Mouse (Mus musculus): ENCODE measurements at regions not wholly inside any gene's neighbourhood (a gene's known extent, or its start where the extent isn't known, plus 50 kb on each side); places are given as distances from the start of the nearest gene placed in this dataset.

DNA sequence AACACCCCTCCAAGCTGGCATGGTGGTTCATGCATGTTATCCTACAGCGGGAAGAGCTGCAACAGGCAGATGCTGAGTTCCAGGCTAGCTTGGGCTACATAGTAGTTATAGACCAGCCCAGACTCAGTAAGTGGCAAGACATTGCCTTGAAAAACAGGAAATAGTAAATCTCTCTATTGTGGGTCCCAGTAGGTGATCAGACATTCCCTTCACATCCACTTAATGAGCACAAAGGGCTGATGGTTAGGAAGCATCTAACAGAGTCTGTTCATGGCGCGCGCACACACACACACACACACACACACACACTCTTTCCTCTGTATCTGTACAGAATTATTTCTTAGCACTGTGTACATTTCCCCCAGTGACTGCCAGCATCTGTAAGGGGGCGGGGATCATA, 64.0 kb upstream of the Map1b start:
- H3K4me1 ChIP-seq (ENCODE audit: control insufficient read depth, insufficient read depth, low read length), result no peaks in the 10 kb centered on the region
- WGBS, result 95% methylated on average over 5 of the region's 5 CpGs
- H3K4me3 ChIP-seq (ENCODE audit: low read depth, low read length), result no peak overlapping the region
- no peak overlapping the region for H3K9ac ChIP-seq (replicated peaks; ENCODE audit: low read length)
- H3K4me2 ChIP-seq (ENCODE audit: low read depth, low read length), result no peak overlapping the region
- no peaks in the 10 kb centered on the region for H3K27me3 ChIP-seq (ENCODE audit: control insufficient read depth, insufficient read depth, low read length)
- no peak for DNase-seq (ENCODE audit: low spot score)
- ATAC-seq (replicated peaks; ENCODE audit: insufficient number of reproducible peaks, low FRiP score, low TSS enrichment, low read depth), result no peak
- no peaks in the 10 kb centered on the region for H3K36me3 ChIP-seq (replicated peaks; ENCODE audit: control insufficient read depth, insufficient read depth, low read depth, low read length)
- H3K27ac ChIP-seq (replicated peaks; ENCODE audit: low read depth, low read length), result no peak overlapping the region
- H3K9me3 ChIP-seq (replicated peaks; ENCODE audit: control insufficient read depth, low read length), result no peaks in the 10 kb centered on the region

DNA sequence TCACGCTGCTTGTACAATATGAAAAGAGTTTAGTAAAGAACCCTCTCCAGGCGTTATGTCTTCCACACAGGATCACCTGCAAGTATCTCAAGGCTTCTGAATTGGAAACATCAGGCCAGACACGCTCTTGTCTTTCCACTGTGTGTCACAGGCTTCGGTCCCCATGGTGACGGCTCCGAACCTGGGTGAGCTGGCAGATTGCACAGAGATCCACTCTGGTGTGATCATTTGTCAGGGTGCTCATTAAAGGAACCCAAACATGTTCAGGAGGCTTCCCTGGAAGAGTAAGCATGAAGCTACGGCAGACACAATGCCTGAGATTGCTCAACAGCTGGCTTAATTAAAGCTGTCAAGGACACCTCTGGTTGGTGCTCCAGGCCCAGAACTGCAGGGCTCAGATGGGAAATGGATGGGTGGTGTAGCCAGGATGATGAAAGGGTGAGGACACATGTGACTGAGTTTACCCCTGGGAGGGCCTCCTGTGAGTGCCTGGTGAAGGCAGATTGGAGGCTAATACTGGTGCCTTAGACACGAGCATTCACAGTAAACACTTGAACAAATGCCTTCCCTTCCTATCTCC, 63.3 kb upstream of the Map1b start:
- ATAC-seq (replicated peaks; ENCODE audit: insufficient number of reproducible peaks, low FRiP score, low TSS enrichment, low read depth) (no peak), DNase-seq (ENCODE audit: low spot score) (no peak)
- Histone ChIP-seq H3K27ac (replicated peaks; ENCODE audit: low read depth, low read length) (no peak overlapping the region), H3K36me3 (replicated peaks; ENCODE audit: control insufficient read depth, insufficient read depth, low read depth, low read length) (no peaks in the 10 kb centered on the region), H3K9ac (replicated peaks; ENCODE audit: low read length) (no peak overlapping the region), H3K4me3 (ENCODE audit: low read depth, low read length) (no peak overlapping the region), H3K4me2 (ENCODE audit: low read depth, low read length) (no peak overlapping the region), H3K27me3 (ENCODE audit: control insufficient read depth, insufficient read depth, low read length) (no peaks in the 10 kb centered on the region), H3K9me3 (replicated peaks; ENCODE audit: control insufficient read depth, low read length) (no peaks in the 10 kb centered on the region), H3K4me1 (ENCODE audit: control insufficient read depth, insufficient read depth, low read length) (no peaks in the 10 kb centered on the region)
- 73% methylated on average over 8 of the region's 8 CpGs for WGBS

- H3K27me3 ChIP-seq (ENCODE audit: control insufficient read depth, insufficient read depth, low read length), result no peaks in the 10 kb centered on the region
- H3K9me3 ChIP-seq (replicated peaks; ENCODE audit: control insufficient read depth, low read length), result no peaks in the 10 kb centered on the region
- no peak overlapping the region for H3K27ac ChIP-seq (replicated peaks; ENCODE audit: low read depth, low read length)
- no peaks in the 10 kb centered on the region for H3K4me1 ChIP-seq (ENCODE audit: control insufficient read depth, insufficient read depth, low read length)
- H3K4me3 ChIP-seq (ENCODE audit: low read depth, low read length), result no peak overlapping the region
- H3K36me3 ChIP-seq (replicated peaks; ENCODE audit: control insufficient read depth, insufficient read depth, low read depth, low read length), result no peaks in the 10 kb centered on the region
- no peak overlapping the region for H3K9ac ChIP-seq (replicated peaks; ENCODE audit: low read length)
- DNase-seq (ENCODE audit: low spot score) (no peak), ATAC-seq (replicated peaks; ENCODE audit: insufficient number of reproducible peaks, low FRiP score, low TSS enrichment, low read depth) (no peak)
- H3K4me2 ChIP-seq (ENCODE audit: low read depth, low read length), result no peak overlapping the region
- WGBS, result 85% methylated on average over 4 of the region's 4 CpGs
These were observed 61.3 kb upstream of the Map1b start for GRCm38 (mm10) chr13:99577686-99578085.

DNA sequence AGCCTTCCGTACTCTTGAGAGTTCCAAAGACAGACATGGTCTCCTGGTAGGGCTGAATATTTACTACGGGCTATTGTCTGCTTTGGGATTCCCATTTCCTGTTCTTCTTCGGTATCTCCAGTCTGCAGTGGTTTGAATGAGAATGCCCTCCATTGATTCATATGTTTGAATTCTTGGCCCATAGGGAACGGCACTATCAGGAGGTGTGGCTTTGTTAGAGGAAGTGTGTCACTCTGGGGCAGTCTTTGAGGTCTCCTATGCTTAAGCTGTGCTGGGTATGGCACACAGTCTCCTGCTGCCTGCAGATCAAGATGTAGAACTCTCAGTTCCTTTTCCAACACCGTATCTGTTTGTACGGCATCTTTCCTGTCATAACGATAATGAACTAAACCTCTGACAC, 56.7 kb upstream of the Map1b start:
- H3K27ac ChIP-seq (replicated peaks; ENCODE audit: low read depth, low read length), result no peak overlapping the region
- H3K4me1 ChIP-seq (ENCODE audit: control insufficient read depth, insufficient read depth, low read length), result no peaks in the 10 kb centered on the region
- 87% methylated on average over 7 of the region's 7 CpGs for WGBS
- no peak overlapping the region for H3K9ac ChIP-seq (replicated peaks; ENCODE audit: low read length)
- H3K4me3 ChIP-seq (ENCODE audit: low read depth, low read length), result no peak overlapping the region
- no peaks in the 10 kb centered on the region for H3K36me3 ChIP-seq (replicated peaks; ENCODE audit: control insufficient read depth, insufficient read depth, low read depth, low read length)
- H3K9me3 ChIP-seq (replicated peaks; ENCODE audit: control insufficient read depth, low read length), result no peaks in the 10 kb centered on the region
- DNase-seq (ENCODE audit: low spot score), result no peak
- no peaks in the 10 kb centered on the region for H3K27me3 ChIP-seq (ENCODE audit: control insufficient read depth, insufficient read depth, low read length)
- no peak for ATAC-seq (replicated peaks; ENCODE audit: insufficient number of reproducible peaks, low FRiP score, low TSS enrichment, low read depth)
- H3K4me2 ChIP-seq (ENCODE audit: low read depth, low read length), result no peak overlapping the region

DNA sequence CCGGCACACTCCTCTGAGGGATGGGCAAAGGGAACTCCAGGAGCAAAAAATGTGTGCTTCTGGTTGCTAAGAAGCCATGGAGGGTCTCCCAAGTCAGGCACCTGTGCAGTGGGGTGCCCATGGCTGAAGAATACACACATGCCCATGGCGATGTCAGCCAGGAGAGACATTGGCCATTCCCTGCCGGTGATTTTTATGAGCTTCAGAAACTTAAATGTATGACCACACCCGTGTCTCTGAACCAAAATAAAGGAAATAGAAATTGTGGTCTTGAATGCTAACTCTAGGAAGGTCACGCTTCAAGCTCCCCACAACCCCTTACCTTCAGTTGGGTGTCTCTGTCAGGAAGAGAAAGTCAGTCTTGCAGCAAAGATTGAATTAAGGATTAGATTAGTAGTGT, 56.0 kb upstream of the Map1b start:
- H3K36me3 ChIP-seq (replicated peaks; ENCODE audit: control insufficient read depth, insufficient read depth, low read depth, low read length), result no peaks in the 10 kb centered on the region
- WGBS, result 90% methylated on average over 5 of the region's 5 CpGs
- ATAC-seq (replicated peaks; ENCODE audit: insufficient number of reproducible peaks, low FRiP score, low TSS enrichment, low read depth), result no peak

More for the DNA sequence above, 56.0 kb upstream of the Map1b start:
- Histone ChIP-seq H3K4me3 (ENCODE audit: low read depth, low read length) (no peak overlapping the region), H3K9me3 (replicated peaks; ENCODE audit: control insufficient read depth, low read length) (no peaks in the 10 kb centered on the region), H3K27ac (replicated peaks; ENCODE audit: low read depth, low read length) (no peak overlapping the region), H3K27me3 (ENCODE audit: control insufficient read depth, insufficient read depth, low read length) (no peaks in the 10 kb centered on the region), H3K4me2 (ENCODE audit: low read depth, low read length) (no peak overlapping the region), H3K9ac (replicated peaks; ENCODE audit: low read length) (no peak overlapping the region), H3K4me1 (ENCODE audit: control insufficient read depth, insufficient read depth, low read length) (no peaks in the 10 kb centered on the region)
- DNase-seq (ENCODE audit: low spot score), result no peak

All from embryonic facial prominence, embryonic 11.5 days (tissue).